8 mouse cellular contexts compared by ENCODE assay signal in genomic region chr11:96673792-96674191, GRCm38 (mm10).
A peak's percentile ranks its signal among the peaks of the same experiment; 100 is the strongest.
DNase-seq lines count a peak whose midpoint lies in the region; ATAC-seq and TF ChIP-seq lines count a peak whose summit lies in the region.

No protein-coding gene starts in this region.

- H3K27ac ChIP-seq in embryonic facial prominence, embryonic 10.5 days (replicated peaks): no peak overlapping the region
- H3K27ac ChIP-seq in heart, postnatal 0 days (ENCODE audit: low read depth): no peak overlapping the region
- no peak overlapping the region for H3K27ac ChIP-seq in lung, embryonic 15.5 days

- peaks cover 19% of the 10 kb centered on the region for H3K4me1 ChIP-seq in embryonic facial prominence, embryonic 10.5 days
- 0 out of 2 replicates have a peak, but pooled peaks cover 6% of the 10 kb centered on the region for H3K4me1 ChIP-seq in heart, postnatal 0 days (ENCODE audit: control insufficient read depth, insufficient read depth)
- peaks cover 20% of the 10 kb centered on the region for H3K4me1 ChIP-seq in lung, embryonic 15.5 days

- H3K27me3 ChIP-seq in embryonic facial prominence, embryonic 10.5 days (replicated peaks; ENCODE audit: low read depth, poor library complexity, severe bottlenecking): peaks cover 18% of the 10 kb centered on the region; the same call in 1 of the 2 replicates
- H3K27me3 ChIP-seq in heart, postnatal 0 days (ENCODE audit: control insufficient read depth, insufficient read depth, low read length): peaks cover 19% of the 10 kb centered on the region
- no peaks in the 10 kb centered on the region for H3K27me3 ChIP-seq in lung, embryonic 15.5 days

- H3K9ac ChIP-seq in heart, postnatal 0 days (replicated peaks; ENCODE audit: low read depth, low read length): no peak overlapping the region; the same call in 1 of the 2 replicates
- H3K9ac ChIP-seq in lung, embryonic 15.5 days: peak overlapping the region; percentile 22; the same call in 1 of the 2 replicates

- peak; percentile 53 for DNase-seq in urinary bladder, postnatal 14 days (ENCODE audit: low spot score)
- no peak for DNase-seq in urinary bladder, adult 2 months (ENCODE audit: low spot score)
- peak; percentile 72 for DNase-seq in embryonic facial prominence, embryonic 10.5 days (ENCODE audit: low spot score)
- DNase-seq in heart, postnatal 0 days (ENCODE audit: low spot score): peak; percentile 66
- DNase-seq in kidney, postnatal 25 days: peak; percentile 72 to 78
- DNase-seq in retina, embryonic 14.5 days (ENCODE audit: low spot score): peak; percentile 86
- DNase-seq in cerebellum, adult 9-11 months: no peak

- peak overlapping the region; percentile 51 for H3K4me2 ChIP-seq in heart, postnatal 0 days (ENCODE audit: low read depth, low read length)
- peak overlapping the region; percentile 56 for H3K4me2 ChIP-seq in lung, embryonic 15.5 days

- H3K9me3 ChIP-seq in embryonic facial prominence, embryonic 10.5 days: no peaks in the 10 kb centered on the region
- no peaks in the 10 kb centered on the region for H3K9me3 ChIP-seq in heart, postnatal 0 days (replicated peaks; ENCODE audit: control insufficient read depth, low read length)
- H3K9me3 ChIP-seq in lung, embryonic 15.5 days: no peaks in the 10 kb centered on the region

- peak; percentile 79; the same call in 1 of the 2 replicates for ATAC-seq in heart, postnatal 0 days (ENCODE audit: insufficient read depth, low read depth)
- ATAC-seq in lung, embryonic 15.5 days (ENCODE audit: borderline replicate concordance, extremely low read depth, low FRiP score, low TSS enrichment): peak; percentile 79

- H3K4me3 ChIP-seq in embryonic facial prominence, embryonic 10.5 days: peak overlapping the region; percentile 38; the same call in 1 of the 2 replicates
- H3K4me3 ChIP-seq in heart, postnatal 0 days (ENCODE audit: low read depth, low read length): no peak overlapping the region
- H3K4me3 ChIP-seq in lung, embryonic 15.5 days: peak overlapping the region; percentile 21

- TF ChIP-seq EP300 in heart, postnatal 0 days (IDR thresholded peaks at IDR 0.05; ENCODE audit: low read depth): no peak

- H3K36me3 ChIP-seq in embryonic facial prominence, embryonic 10.5 days (replicated peaks): no peaks in the 10 kb centered on the region
- no peaks in the 10 kb centered on the region for H3K36me3 ChIP-seq in heart, postnatal 0 days (replicated peaks; ENCODE audit: control insufficient read depth, insufficient read depth, low read length)
- no peaks in the 10 kb centered on the region for H3K36me3 ChIP-seq in lung, embryonic 15.5 days

- WGBS in embryonic facial prominence, embryonic 10.5 days: 5% methylated on average over 6 of the region's 6 CpGs
- whole genome bisulfite sequencing in heart, postnatal 0 days: 7% methylated on average over 6 of the region's 6 CpGs
- WGBS in lung, embryonic 15.5 days: 5% methylated on average over 6 of the region's 6 CpGs

- peak; percentile 65 for TF ChIP-seq CTCF in heart, postnatal 0 days (IDR thresholded peaks at IDR 0.05; ENCODE audit: low read depth)

Comparison
In these comparisons a context has a peak if more than half of its experiments do, and no peak if none do; other contexts are left out.
1. DNase-seq: peak in urinary bladder, postnatal 14 days (single experiment), embryonic facial prominence, embryonic 10.5 days (single experiment), heart, postnatal 0 days (single experiment), kidney, postnatal 25 days (2 of 2) and retina, embryonic 14.5 days (single experiment); none in urinary bladder, adult 2 months (single experiment) and cerebellum, adult 9-11 months (single experiment).